Mouse (Mus musculus): ENCODE measurements around the gene Otud3. TPM values are rescaled to one million over a fixed set of nuclear protein-coding genes. Genes with fewer than 3 reads are reported as not detected.
"Not testable (repeated sequence)": the region's sequence is repeated elsewhere in the genome, so short reads cannot be mapped to it uniquely, and the experiment has no call there.

Otud3 gene
- total and polyA plus RNA-seq, 2 experiments from 2014 or later, result 3.8 to 6.8 TPM

DNA sequence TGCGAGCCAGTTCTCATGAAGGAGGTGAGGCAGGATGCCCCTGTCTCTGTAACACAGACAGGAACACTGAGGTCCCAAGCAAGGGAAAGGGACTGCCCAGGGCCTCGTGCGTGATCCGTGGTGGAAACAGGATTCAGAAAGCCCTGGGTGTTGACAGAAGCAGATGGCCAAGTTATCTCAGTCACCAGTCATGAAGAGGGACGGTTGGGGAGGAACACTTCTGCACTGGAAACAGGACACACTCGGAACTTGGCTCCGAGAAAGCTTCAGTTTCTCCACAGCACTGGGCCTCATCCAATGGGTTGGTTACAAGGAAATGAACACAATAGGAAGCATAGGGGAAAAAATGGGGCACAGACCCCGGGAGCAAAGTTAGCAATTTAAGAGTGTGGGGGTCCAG is 35.0 kb downstream of the Otud3 start:
- Histone ChIP-seq H3K4me2 (ENCODE audit: low read depth, low read length) (no peak overlapping the region), H3K27me3 (ENCODE audit: insufficient read depth, low read length) (no peaks in the 10 kb centered on the region), H3K4me3 (ENCODE audit: low read length) (no peak overlapping the region), H3K4me1 (ENCODE audit: insufficient read depth, low read length) (0 out of 2 replicates have a peak, but pooled peaks cover 6% of the 10 kb centered on the region), H3K9ac (replicated peaks; ENCODE audit: low read length) (no peak overlapping the region), H3K36me3 (ENCODE audit: insufficient read depth, low read length) (no peaks in the 10 kb centered on the region), H3K27ac (no peak overlapping the region), H3K9me3 (ENCODE audit: low read length) (no peaks in the 10 kb centered on the region)
- TF ChIP-seq CTCF (IDR thresholded peaks at IDR 0.05; ENCODE audit: low read depth), result no peak
- DNase-seq (ENCODE audit: low spot score), result no peak
- 60% methylated on average over 8 of the region's 8 CpGs for WGBS
- no peak for ATAC-seq

DNA sequence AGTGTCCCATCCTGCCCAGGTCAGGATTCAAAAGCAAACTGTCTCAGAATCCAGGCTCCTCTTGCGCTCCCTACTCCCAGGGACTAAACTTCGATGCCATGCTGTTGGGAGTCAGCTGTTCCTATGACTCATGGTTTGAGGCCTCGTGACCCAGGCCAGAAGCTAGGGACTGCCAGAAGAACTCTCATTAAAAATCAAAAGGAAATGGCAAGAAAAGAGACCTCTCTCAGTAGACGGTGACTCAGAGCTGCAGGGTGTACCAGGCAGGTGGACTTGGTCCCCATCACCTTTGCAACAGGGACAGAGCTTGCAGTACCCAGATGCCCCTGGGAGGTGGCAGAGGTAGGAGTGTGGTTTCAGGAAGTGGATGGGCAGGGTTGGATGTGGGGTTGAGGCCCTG is 36.0 kb downstream of the Otud3 start, which contains the start of gene Pla2g2e:
Pla2g2e (plus strand) TSS at position 212 of the 400 bp plus-strand sequence.
- ATAC-seq (no peak), DNase-seq (ENCODE audit: low spot score) (no peak)
- H3K9ac ChIP-seq (replicated peaks; ENCODE audit: low read length), result no peak within 1 kb of the TSS
- no peak within 1 kb of the TSS for H3K4me3 ChIP-seq (ENCODE audit: low read length)
- no peak within 1 kb of the TSS for H3K4me2 ChIP-seq (ENCODE audit: low read depth, low read length)
- no peak for TF ChIP-seq CTCF (IDR thresholded peaks at IDR 0.05; ENCODE audit: low read depth)
- 0 out of 2 replicates have a peak, but pooled peaks cover 6% of the 10 kb centered on the region for H3K4me1 ChIP-seq (ENCODE audit: insufficient read depth, low read length)
- no peaks in the 10 kb centered on the region for H3K36me3 ChIP-seq (ENCODE audit: insufficient read depth, low read length)
- H3K27ac ChIP-seq, result no peak within 1 kb of the TSS
- no peaks in the 10 kb centered on the region for H3K27me3 ChIP-seq (ENCODE audit: insufficient read depth, low read length)
- no peaks in the 10 kb centered on the region for H3K9me3 ChIP-seq (ENCODE audit: low read length)
- 81% methylated on average over 4 of the region's 4 CpGs for WGBS

DNA sequence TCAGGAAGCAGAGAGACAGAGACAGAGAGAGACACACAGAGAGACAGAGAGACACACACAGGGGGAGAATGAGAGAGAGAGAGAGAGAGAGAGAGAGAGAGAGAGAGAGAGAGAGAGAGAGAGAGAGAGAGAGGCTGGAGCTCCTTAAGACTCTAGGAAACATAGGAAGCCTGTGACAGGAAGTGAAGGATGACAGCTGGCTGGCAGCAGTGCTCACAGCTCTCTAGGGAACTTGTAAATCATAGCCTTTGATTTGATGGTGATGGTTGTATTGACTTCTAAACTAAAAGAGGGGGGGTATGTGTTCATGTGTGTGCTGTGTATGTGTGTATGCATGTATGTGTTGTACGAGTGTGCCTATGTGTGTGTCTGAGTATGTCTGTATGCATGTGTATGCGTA is 37.8 kb downstream of the Otud3 start:
- H3K4me1 ChIP-seq (ENCODE audit: insufficient read depth, low read length), result no peaks in the 10 kb centered on the region
- no peak for DNase-seq (ENCODE audit: low spot score)
- H3K27ac ChIP-seq, result no peak overlapping the region
- WGBS, result 95% methylated on average over 2 of the region's 2 CpGs
- TF ChIP-seq CTCF (IDR thresholded peaks at IDR 0.05; ENCODE audit: low read depth), result no peak
- no peaks in the 10 kb centered on the region for H3K9me3 ChIP-seq (ENCODE audit: low read length)
- no peak for ATAC-seq
- no peaks in the 10 kb centered on the region for H3K36me3 ChIP-seq (ENCODE audit: insufficient read depth, low read length)
- no peaks in the 10 kb centered on the region for H3K27me3 ChIP-seq (ENCODE audit: insufficient read depth, low read length)
- H3K4me2 ChIP-seq (ENCODE audit: low read depth, low read length), result no peak overlapping the region
- H3K9ac ChIP-seq (replicated peaks; ENCODE audit: low read length), result no peak overlapping the region
- no peak overlapping the region for H3K4me3 ChIP-seq (ENCODE audit: low read length)

DNA sequence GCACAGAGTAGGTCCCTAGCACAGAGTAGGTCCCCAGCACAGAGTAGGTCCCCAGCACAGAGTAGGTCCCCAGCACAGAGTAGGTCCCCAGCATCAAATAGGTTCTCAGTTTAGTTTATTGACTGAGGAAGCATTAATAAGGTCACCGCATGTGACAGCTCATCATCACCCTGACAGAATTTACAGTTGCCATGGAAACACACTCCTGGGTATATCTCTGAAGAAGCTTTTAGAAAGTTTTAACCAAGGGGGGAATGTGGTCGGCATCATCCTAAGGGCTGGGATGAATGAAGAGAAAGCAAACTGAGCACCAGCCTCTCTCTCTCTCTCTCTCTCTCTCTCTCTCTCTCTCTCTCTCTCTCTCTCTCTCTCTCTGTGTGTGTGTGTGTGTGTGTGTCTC is 38.5 kb downstream of the Otud3 start:
- not testable (repeated sequence) for H3K4me2 ChIP-seq (ENCODE audit: low read depth, low read length); H3K4me3 ChIP-seq (ENCODE audit: low read length); H3K36me3 ChIP-seq (ENCODE audit: insufficient read depth, low read length); H3K27ac ChIP-seq; H3K4me1 ChIP-seq (ENCODE audit: insufficient read depth, low read length); H3K9me3 ChIP-seq (ENCODE audit: low read length); H3K27me3 ChIP-seq (ENCODE audit: insufficient read depth, low read length); H3K9ac ChIP-seq (replicated peaks; ENCODE audit: low read length); ATAC-seq
- WGBS, result 76% methylated on average over 2 of the region's 2 CpGs
- peak; percentile 50 for DNase-seq (ENCODE audit: low spot score)

DNA sequence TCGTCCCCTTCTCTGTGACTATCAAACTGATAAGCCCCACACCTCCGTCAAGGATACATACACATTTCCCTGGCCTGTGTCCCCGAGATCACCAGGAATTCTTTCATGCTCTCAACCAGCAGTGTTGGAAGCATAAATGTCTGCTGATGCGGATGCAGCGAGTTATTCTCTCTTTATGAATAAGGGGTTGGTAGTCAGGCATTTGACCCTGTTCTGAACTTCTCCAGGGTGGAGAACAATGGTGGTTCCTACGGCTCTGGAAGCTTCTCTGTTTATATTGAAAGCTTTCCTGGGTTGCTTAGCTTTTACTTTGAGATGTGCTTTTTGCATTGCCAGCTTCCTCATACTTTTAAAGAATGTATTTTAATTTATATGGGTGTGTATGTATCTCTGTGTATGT is 39.9 kb downstream of the Otud3 start, which contains the start of gene Gm13030:
Gm13030 (minus strand) TSS at position 101 of the 400 bp plus-strand sequence.
- no peaks in the 10 kb centered on the region for H3K36me3 ChIP-seq (ENCODE audit: insufficient read depth, low read length)
- H3K9me3 ChIP-seq (ENCODE audit: low read length), result no peaks in the 10 kb centered on the region
- H3K9ac ChIP-seq (replicated peaks; ENCODE audit: low read length), result no peak within 1 kb of the TSS
- 60% methylated on average over 6 of the region's 6 CpGs for WGBS
- no peaks in the 10 kb centered on the region for H3K27me3 ChIP-seq (ENCODE audit: insufficient read depth, low read length)
- H3K27ac ChIP-seq, result no peak within 1 kb of the TSS
- no peaks in the 10 kb centered on the region for H3K4me1 ChIP-seq (ENCODE audit: insufficient read depth, low read length)
- ATAC-seq, result no peak
- no peak for TF ChIP-seq CTCF (IDR thresholded peaks at IDR 0.05; ENCODE audit: low read depth)
- H3K4me2 ChIP-seq (ENCODE audit: low read depth, low read length), result no peak within 1 kb of the TSS
- no peak for DNase-seq (ENCODE audit: low spot score)
- H3K4me3 ChIP-seq (ENCODE audit: low read length), result no peak within 1 kb of the TSS

DNA sequence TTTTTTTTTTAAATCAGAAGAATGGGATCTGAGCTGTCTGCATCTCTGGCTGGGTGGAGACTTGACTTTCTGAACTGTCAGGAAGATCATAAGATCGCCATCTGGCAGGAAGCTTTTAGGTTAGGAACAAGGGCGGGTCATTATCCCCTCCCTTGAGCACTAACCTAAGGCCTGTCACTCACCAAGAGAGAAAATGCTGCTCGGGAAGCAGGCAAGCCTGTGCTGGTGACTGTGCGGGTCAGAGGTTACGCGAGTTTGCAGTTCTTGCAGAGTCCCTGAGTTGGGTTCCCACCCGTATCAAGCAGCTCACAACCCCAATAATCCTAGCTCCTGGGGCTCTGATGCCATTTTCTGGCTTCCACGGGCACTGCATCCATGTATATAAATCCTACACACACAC is 45.1 kb downstream of the Otud3 start:
- H3K9ac ChIP-seq (replicated peaks; ENCODE audit: low read length), result no peak overlapping the region
- WGBS, result 53% methylated on average over 8 of the region's 8 CpGs
- DNase-seq (ENCODE audit: low spot score) (no peak), ATAC-seq (no peak)
- H3K4me1 ChIP-seq (ENCODE audit: insufficient read depth, low read length), result no peaks in the 10 kb centered on the region
- H3K9me3 ChIP-seq (ENCODE audit: low read length), result no peaks in the 10 kb centered on the region
- H3K4me2 ChIP-seq (ENCODE audit: low read depth, low read length), result no peak overlapping the region
- no peaks in the 10 kb centered on the region for H3K36me3 ChIP-seq (ENCODE audit: insufficient read depth, low read length)
- TF ChIP-seq CTCF (IDR thresholded peaks at IDR 0.05; ENCODE audit: low read depth), result no peak
- no peak overlapping the region for H3K27ac ChIP-seq
- H3K27me3 ChIP-seq (ENCODE audit: insufficient read depth, low read length), result no peaks in the 10 kb centered on the region
- H3K4me3 ChIP-seq (ENCODE audit: low read length), result no peak overlapping the region

DNA sequence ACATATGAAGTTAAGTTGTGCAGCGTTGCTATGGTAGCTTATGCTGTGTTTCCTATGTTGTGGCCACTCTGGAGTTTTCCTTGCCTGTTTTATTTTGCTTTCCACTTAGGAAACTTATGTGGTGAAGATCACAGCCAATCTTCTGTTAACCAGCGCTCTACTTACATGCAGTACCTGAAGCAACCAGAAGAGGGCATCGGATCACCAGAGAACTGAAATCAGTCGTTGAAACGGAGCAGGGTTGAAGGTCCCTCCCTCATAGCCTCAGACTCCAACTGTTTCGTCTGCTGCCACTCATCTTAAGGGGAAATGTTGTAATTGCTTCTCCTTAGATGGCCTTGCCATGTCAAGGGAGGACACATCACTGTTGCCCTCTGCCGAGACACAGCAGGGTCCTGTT is 47.3 kb downstream of the Otud3 start:
- no peak overlapping the region for H3K9ac ChIP-seq (replicated peaks; ENCODE audit: low read length)
- H3K36me3 ChIP-seq (ENCODE audit: insufficient read depth, low read length), result no peaks in the 10 kb centered on the region
- 15% methylated on average over 7 of the region's 7 CpGs for WGBS
- no peak overlapping the region for H3K4me2 ChIP-seq (ENCODE audit: low read depth, low read length)
- H3K9me3 ChIP-seq (ENCODE audit: low read length), result no peaks in the 10 kb centered on the region
- H3K27ac ChIP-seq, result no peak overlapping the region
- 0 out of 2 replicates have a peak, but pooled peaks have one; percentile 27 for ATAC-seq
- H3K4me3 ChIP-seq (ENCODE audit: low read length), result no peak overlapping the region
- DNase-seq (ENCODE audit: low spot score), result peak; percentile 81
- no peaks in the 10 kb centered on the region for H3K4me1 ChIP-seq (ENCODE audit: insufficient read depth, low read length)
- H3K27me3 ChIP-seq (ENCODE audit: insufficient read depth, low read length), result no peaks in the 10 kb centered on the region
- TF ChIP-seq CTCF (IDR thresholded peaks at IDR 0.05; ENCODE audit: low read depth), result peak; percentile 94
